Mouse (Mus musculus) limb, embryonic 14.5 days (tissue): ENCODE data around the gene Dock9. TPM values are rescaled to one million over a fixed set of nuclear protein-coding genes. Genes with fewer than 3 reads are reported as not detected.
"Not testable (repeated sequence)": the region's sequence is repeated elsewhere in the genome, so short reads cannot be mapped to it uniquely, and the experiment has no call there.

Experiments used
- ATAC-seq: fragments of 200-750 bp; cut with Nextera tagmentation; 2 replicates; pipeline ENCODE4 v1.8.0; 2017; ENCODE audit warnings: low read depth, moderate number of reproducible peaks, moderate TSS enrichment; ENCODE audit not compliant: low FRiP score
- DNase-seq: peaks from one replicate; pipeline ENCODE4 v3.0.0-alpha.2; 2015; ENCODE audit warnings: low spot score
- H3K27ac ChIP-seq: fragments of 300-500 bp; sonication (generic); replicated peaks from 2 replicates; pipeline ENCODE4 v1.5.1; 2014; ENCODE audit warnings: low read depth, mild to moderate bottlenecking, low read length, moderate library complexity, mixed read lengths
- H3K27me3 ChIP-seq: fragments of 300-500 bp; sonication (generic); 2 replicates; pipeline ENCODE4 v1.6.1; 2014; ENCODE audit warnings: low read length, mixed read lengths; ENCODE audit not compliant: control insufficient read depth, insufficient read depth
- H3K36me3 ChIP-seq: fragments of 300-500 bp; sonication (generic); 2 replicates; pipeline ENCODE4 v1.6.1; 2014; ENCODE audit warnings: mild to moderate bottlenecking, low read length, moderate library complexity, mixed read lengths; ENCODE audit not compliant: control insufficient read depth, insufficient read depth
- H3K4me1 ChIP-seq: fragments of 300-500 bp; sonication (generic); 2 replicates; pipeline ENCODE4 v1.6.1; 2014; ENCODE audit warnings: antibody characterized with exemption, low read length, mixed read lengths; ENCODE audit not compliant: control insufficient read depth, insufficient read depth
- H3K4me2 ChIP-seq: fragments of 300-500 bp; sonication (generic); replicated peaks from 2 replicates; pipeline ENCODE4 v1.6.1; 2014; ENCODE audit warnings: low read depth, mild to moderate bottlenecking, low read length, moderate library complexity; ENCODE audit not compliant: severe bottlenecking
- H3K4me3 ChIP-seq: fragments of 300-500 bp; sonication (generic); replicated peaks from 2 replicates; pipeline ENCODE4 v1.5.1; 2014; ENCODE audit warnings: low read length
- H3K9ac ChIP-seq: fragments of 300-500 bp; sonication (generic); 2 replicates; pipeline ENCODE4 v1.6.1; 2014; ENCODE audit warnings: mild to moderate bottlenecking, low read depth, low read length, moderate library complexity; ENCODE audit not compliant: severe bottlenecking
- H3K9me3 ChIP-seq: fragments of 300-500 bp; sonication (generic); 2 replicates; pipeline ENCODE4 v1.6.1; 2016; ENCODE audit warnings: low read length; ENCODE audit not compliant: control insufficient read depth
- POLR2A ChIP-seq: fragments of 200-500 bp; IDR thresholded peaks from 2 replicates; pipeline ENCODE4 v1.8.0; 2012; ENCODE audit warnings: inconsistent platforms, mild to moderate bottlenecking, moderate library complexity, borderline replicate concordance; ENCODE audit not compliant: insufficient read depth, insufficient read length; ENCODE audit errors: extremely low read depth
- WGBS: fragments of 180-500 bp; shearing (Covaris S2); extraction: QIAGEN DNeasy Blood & Tissue Kit; methylation state at CpG from one replicate; pipeline ENCODE4 v1.1.7; 2014; 5-methylcytosine and 5-hydroxymethylcytosine counted together
- polyA plus RNA-seq, 2 experiments: library from polyadenylated mRNA; depleted of rRNA in 1 of 2; stranded (reverse) in 1 of 2; unstranded in 1 of 2; fragments of >200 nt; fragmentation: Nextera tagmentation in 1 of 2; extraction: Ambion mirVana in 1 of 2; gene quantifications; 2 replicates each; pipeline versions ENCODE4 v1.2.1 to v1.2.3; 2012 to 2014

Gene Dock9
- polyA plus RNA-seq, 2 experiments: 13.8 to 19.7 TPM

DNA sequence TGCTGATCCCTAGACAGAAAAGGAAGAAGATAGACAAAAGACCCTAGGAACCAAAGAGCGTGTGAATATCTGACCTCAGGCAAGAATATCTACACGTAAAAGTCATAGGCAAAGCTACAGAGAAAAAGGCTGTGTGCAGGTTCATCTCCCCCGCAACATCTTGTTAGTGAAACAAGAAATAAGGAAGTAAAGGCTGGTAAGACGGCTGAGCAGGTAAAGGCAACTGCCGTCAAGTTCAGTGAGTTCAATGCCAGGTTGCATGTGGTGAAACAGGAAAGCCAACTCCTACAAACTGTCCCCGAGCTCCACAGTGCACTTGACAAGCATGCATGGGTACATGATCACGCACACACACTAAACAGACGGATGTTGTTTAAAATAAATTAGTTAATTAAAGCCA, 69.6 kb downstream of the Dock9 start:
- WGBS: 48% methylated on average over 8 of the region's 8 CpGs
- DNase-seq (no peak), ATAC-seq (no peak)
- TF ChIP-seq POLR2A: no peak
- Histone ChIP-seq H3K27me3 (no peaks in the 10 kb centered on the region), H3K27ac (no peak overlapping the region), H3K4me1 (0 out of 2 replicates have a peak, but pooled peaks cover 3% of the 10 kb centered on the region), H3K4me2 (no peak overlapping the region), H3K4me3 (no peak overlapping the region), H3K9ac (no peak overlapping the region), H3K9me3 (no peaks in the 10 kb centered on the region), H3K36me3 (no peaks in the 10 kb centered on the region)

DNA sequence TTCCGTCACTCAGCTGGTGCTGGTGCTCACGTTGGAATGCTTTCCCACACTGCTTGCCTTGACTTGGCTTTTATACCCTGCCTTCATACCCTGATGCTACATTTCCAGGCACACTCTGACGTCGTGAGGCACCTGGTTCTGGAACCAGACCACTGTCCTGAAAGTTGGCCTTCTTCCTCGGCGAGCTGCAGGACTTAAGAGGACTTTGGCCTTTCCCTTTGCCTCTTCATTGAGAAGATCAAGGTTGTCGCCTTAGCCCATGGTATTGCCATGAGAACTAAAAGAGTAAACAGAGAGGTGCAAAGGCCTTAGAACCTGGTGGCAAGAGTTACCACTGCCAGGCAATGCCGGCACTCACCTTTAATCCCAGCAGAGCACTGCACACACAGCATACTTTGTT, 73.1 kb downstream of the Dock9 start:
- Histone ChIP-seq H3K4me2 (no peak overlapping the region), H3K27ac (no peak overlapping the region), H3K9ac (no peak overlapping the region), H3K36me3 (no peaks in the 10 kb centered on the region), H3K27me3 (no peaks in the 10 kb centered on the region), H3K9me3 (no peaks in the 10 kb centered on the region), H3K4me3 (no peak overlapping the region), H3K4me1 (peaks cover 14% of the 10 kb centered on the region; the same call in 1 of the 2 replicates)
- 87% methylated on average over 8 of the region's 8 CpGs for WGBS
- ATAC-seq (no peak), DNase-seq (no peak)
- no peak for TF ChIP-seq POLR2A

DNA sequence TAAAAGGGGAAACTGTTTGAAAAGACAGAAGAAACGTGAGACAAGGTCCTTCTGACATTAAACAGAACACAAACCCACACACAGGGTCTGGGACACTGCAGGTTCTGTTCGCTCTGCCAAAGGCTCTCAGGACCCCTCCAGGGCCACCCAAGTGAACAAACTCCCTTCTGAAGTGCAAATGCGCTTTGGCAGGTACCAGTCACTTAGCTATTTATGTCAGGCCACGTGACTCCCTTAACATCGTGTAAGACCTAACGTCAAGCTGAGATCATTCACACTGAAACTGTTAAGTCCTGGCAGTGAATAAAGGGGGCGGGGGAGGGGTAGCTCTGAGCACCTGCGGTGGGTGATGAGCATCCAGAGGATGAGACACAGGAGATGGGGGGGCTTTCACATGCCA, 74.9 kb downstream of the Dock9 start:
- no peaks in the 10 kb centered on the region for H3K27me3 ChIP-seq
- peak; percentile 72 for ATAC-seq
- no peak overlapping the region; the same call in 1 of the 2 replicates for H3K27ac ChIP-seq

DNA sequence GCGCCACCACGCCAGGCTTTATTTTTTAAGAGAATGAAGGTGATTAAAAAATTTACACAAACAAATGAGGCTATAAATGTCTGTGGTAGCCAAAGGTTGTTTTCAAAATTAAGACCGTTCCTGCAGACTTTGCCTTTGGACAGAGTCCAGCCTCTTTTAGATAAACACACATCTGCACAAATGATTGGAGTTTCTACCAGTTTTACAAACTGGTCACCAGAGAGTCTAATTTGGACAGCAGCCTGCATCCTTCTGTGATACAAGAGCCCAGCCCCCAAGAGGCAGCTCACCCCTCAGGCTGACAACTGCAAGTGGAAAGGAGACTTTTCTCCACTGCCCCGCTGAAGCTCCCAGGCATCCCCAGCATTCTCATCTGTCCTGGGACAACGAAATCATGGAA, 76.2 kb downstream of the Dock9 start:
- TF ChIP-seq POLR2A: no peak
- no peak for DNase-seq
- H3K4me3 ChIP-seq: no peak overlapping the region
- no peaks in the 10 kb centered on the region for H3K9me3 ChIP-seq
- H3K4me1 ChIP-seq: peaks cover 14% of the 10 kb centered on the region; the same call in 1 of the 2 replicates
- H3K27ac ChIP-seq: no peak overlapping the region
- no peaks in the 10 kb centered on the region for H3K27me3 ChIP-seq
- no peak for ATAC-seq
- WGBS: 65% methylated on average over 5 of the region's 5 CpGs
- no peak overlapping the region for H3K4me2 ChIP-seq
- no peak overlapping the region for H3K9ac ChIP-seq
- no peaks in the 10 kb centered on the region for H3K36me3 ChIP-seq

More for the DNA sequence above, 74.9 kb downstream of the Dock9 start:
- Histone ChIP-seq H3K4me2 (no peak overlapping the region), H3K4me3 (no peak overlapping the region), H3K9ac (no peak overlapping the region), H3K36me3 (no peaks in the 10 kb centered on the region), H3K4me1 (peaks cover 14% of the 10 kb centered on the region; the same call in 1 of the 2 replicates), H3K9me3 (no peaks in the 10 kb centered on the region)
- no peak for TF ChIP-seq POLR2A
- 9% methylated on average over 8 of the region's 8 CpGs for WGBS
- peak; percentile 44 for DNase-seq

DNA sequence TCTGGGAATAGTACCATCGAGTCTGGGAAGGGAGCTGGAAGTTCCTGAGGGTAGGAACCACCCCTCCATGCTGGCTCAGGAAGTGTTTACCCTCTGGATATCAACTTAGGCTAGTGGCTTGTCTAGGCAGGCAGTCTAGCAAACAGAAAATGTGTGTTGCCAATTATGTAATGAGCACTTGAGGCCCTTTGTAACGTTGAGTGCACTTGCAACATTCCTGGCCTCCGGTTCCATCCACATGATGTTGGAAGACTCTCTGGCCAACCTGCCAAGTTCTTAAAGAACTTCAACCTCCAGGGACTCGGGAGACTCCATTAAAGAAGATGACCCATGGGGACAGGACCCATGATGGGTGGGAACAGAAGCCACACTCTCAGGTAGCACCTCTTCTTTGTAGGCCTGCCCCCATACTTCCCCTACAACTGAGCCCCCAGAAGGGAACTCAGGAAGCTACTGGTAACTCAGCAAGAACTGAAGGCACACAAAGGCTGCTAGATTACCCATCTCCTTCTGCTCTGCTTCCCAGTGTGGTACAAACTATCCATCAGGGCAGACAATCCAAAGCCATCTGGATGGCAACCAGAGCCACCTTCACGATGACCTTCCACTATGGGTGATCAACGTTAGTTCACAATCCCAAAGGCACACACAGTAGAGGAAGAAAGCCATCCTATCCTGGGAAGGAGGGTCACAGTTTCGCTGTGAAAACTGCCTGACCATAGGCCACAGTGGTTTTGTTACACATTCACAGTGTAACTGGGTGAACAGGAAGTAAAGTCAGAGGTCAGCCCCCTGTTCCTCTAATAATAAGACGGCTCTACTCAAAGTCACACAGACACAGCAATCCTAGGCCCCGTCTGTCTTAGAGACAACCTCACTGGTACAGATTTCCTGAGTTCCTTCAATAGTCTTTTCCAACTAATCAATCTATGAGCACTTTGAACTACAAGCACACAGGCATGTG, 77.7 kb downstream of the Dock9 start:
- no peak overlapping the region for H3K4me3 ChIP-seq
- no peaks in the 10 kb centered on the region for H3K36me3 ChIP-seq
- no peak for DNase-seq
- no peaks in the 10 kb centered on the region for H3K27me3 ChIP-seq
- whole genome bisulfite sequencing: 79% methylated on average over 9 of the region's 9 CpGs
- H3K9me3 ChIP-seq: no peaks in the 10 kb centered on the region
- TF ChIP-seq POLR2A: no peak
- ATAC-seq: no peak
- peaks cover 14% of the 10 kb centered on the region; the same call in 1 of the 2 replicates for H3K4me1 ChIP-seq
- no peak overlapping the region for H3K4me2 ChIP-seq
- H3K9ac ChIP-seq: no peak overlapping the region
- no peak overlapping the region for H3K27ac ChIP-seq

DNA sequence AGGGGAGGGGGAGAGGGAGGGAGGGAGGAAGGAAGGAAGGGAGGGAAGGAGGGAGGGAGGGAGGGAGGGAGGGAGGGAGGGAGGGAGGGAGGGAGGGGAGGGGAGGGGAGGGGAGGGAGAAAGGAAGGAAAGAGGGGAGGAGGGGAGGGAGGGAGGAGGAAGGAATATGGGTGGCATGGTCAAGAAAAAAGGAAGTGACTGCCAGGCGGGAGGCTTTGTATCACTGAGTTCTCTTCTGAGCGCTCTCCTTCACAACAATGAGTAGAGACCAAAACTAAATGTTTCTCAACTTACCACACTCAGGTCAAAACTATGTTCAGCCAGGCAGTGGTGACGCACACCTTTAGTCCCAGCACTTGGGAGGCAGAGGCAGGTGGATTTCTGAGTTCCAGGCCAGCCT, 82.8 kb downstream of the Dock9 start:
- H3K36me3 ChIP-seq, H3K27me3 ChIP-seq, DNase-seq, H3K4me3 ChIP-seq, H3K27ac ChIP-seq, H3K9me3 ChIP-seq, ATAC-seq, H3K9ac ChIP-seq, H3K4me2 ChIP-seq: not testable (repeated sequence)
- H3K4me1 ChIP-seq: peaks cover 19% of the 10 kb centered on the region
- WGBS: 93% methylated on average over 3 of the region's 3 CpGs
